Mouse (Mus musculus) lung, embryonic 15.5 days (tissue): ENCODE data around the gene Atp2c1. TPM values are rescaled to one million over a fixed set of nuclear protein-coding genes. Genes with fewer than 3 reads are reported as not detected.

Source experiments
- ATAC-seq: fragments of 200-750 bp; cut with Nextera tagmentation; 2 replicates; pipeline ENCODE4 v1.8.0; 2017; ENCODE audit warnings: moderate number of reproducible peaks, borderline replicate concordance; ENCODE audit not compliant: low FRiP score, low TSS enrichment; ENCODE audit errors: extremely low read depth
- H3K27ac ChIP-seq: fragments of 300-500 bp; sonication (generic); 2 replicates; pipeline ENCODE4 v1.5.1; 2015; ENCODE audit warnings: moderate library complexity, mild to moderate bottlenecking, inconsistent platforms
- H3K27me3 ChIP-seq: fragments of 300-500 bp; sonication (generic); 2 replicates; pipeline ENCODE4 v1.6.1; 2015; ENCODE audit warnings: inconsistent platforms
- H3K36me3 ChIP-seq: fragments of 300-500 bp; sonication (generic); 2 replicates; pipeline ENCODE4 v1.6.1; 2015; ENCODE audit warnings: inconsistent platforms
- H3K4me1 ChIP-seq: fragments of 300-500 bp; sonication (generic); 2 replicates; pipeline ENCODE4 v1.6.1; 2015; ENCODE audit warnings: inconsistent platforms
- H3K4me2 ChIP-seq: fragments of 300-500 bp; sonication (generic); 2 replicates; pipeline ENCODE4 v1.6.1; 2015; ENCODE audit warnings: inconsistent platforms, mild to moderate bottlenecking, moderate library complexity
- H3K4me3 ChIP-seq: fragments of 300-500 bp; sonication (generic); 2 replicates; pipeline ENCODE4 v1.5.1; 2015; ENCODE audit warnings: mild to moderate bottlenecking, inconsistent platforms
- H3K9ac ChIP-seq: fragments of 300-500 bp; sonication (generic); 2 replicates; pipeline ENCODE4 v1.6.1; 2015; ENCODE audit warnings: inconsistent platforms
- H3K9me3 ChIP-seq: fragments of 300-500 bp; sonication (generic); 2 replicates; pipeline ENCODE4 v1.6.1; 2016; ENCODE audit warnings: inconsistent platforms
- WGBS: fragments of 180-500 bp; shearing (Covaris S2); methylation state at CpG from one replicate; pipeline ENCODE4 v1.1.7; 2015; 5-methylcytosine and 5-hydroxymethylcytosine counted together
- polyA plus RNA-seq: library from polyadenylated mRNA; unstranded; fragments of >200 nt; fragmentation: Nextera tagmentation; extraction: Ambion mirVana; gene quantifications from 2 replicates; pipeline ENCODE4 v1.2.1, GENCODE M21; 2015

Atp2c1 gene
- polyA plus RNA-seq, 1 experiment from 2014 or later, result 73.8 TPM

DNA sequence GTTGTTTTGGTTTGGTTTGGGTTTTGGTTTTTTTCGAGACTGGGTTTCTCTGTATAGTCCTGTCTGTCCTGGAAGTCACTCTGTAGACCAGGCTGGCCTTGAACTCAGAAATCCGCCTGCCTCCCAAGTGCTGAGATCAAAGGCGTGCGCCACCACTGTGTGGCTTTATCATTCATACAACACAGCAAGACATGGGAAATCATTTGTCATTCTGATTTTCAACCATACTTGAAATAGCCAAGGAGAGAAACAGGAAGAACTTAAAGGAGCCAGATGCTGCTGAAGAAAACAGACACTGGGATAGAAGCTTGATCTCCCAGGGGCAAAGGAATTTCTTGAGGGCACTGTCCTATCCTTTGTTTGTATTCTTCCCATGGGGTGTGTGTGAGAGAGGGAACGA lies 136.5 kb downstream of the Atp2c1 start:
- H3K9me3 ChIP-seq, result no peaks in the 10 kb centered on the region
- H3K4me1 ChIP-seq, result no peaks in the 10 kb centered on the region
- no peak overlapping the region for H3K9ac ChIP-seq
- no peak overlapping the region for H3K4me3 ChIP-seq
- WGBS, result 45% methylated on average over 5 of the region's 5 CpGs
- no peak overlapping the region for H3K4me2 ChIP-seq
- H3K36me3 ChIP-seq, result no peaks in the 10 kb centered on the region
- H3K27ac ChIP-seq, result no peak overlapping the region
- no peaks in the 10 kb centered on the region for H3K27me3 ChIP-seq
- no peak for ATAC-seq

DNA sequence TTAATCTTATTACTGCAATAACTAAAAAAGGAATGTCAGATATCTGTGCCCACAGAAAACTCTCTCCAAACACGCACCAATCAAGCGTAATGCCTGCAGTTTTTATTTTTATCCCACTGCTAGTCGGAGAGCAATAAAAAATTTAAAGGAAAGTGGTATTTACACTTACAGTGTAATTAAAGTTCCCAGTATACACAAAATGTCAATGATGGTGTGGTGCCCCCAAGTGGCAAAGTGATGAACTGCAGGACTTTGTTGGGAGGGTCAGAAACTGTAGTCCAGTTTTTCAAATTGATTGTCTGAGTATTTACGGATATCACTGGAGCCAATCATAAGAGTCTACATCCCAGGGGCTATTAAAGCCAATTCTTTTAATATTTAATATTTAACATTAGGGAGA lies 137.8 kb downstream of the Atp2c1 start:
- H3K27ac ChIP-seq, result no peak overlapping the region
- no peak overlapping the region for H3K4me2 ChIP-seq
- no peak overlapping the region for H3K4me3 ChIP-seq
- H3K27me3 ChIP-seq, result no peaks in the 10 kb centered on the region
- no peaks in the 10 kb centered on the region for H3K4me1 ChIP-seq
- WGBS, result 12% methylated on average over 4 of the region's 4 CpGs
- ATAC-seq, result no peak
- H3K9ac ChIP-seq, result no peak overlapping the region
- no peaks in the 10 kb centered on the region for H3K9me3 ChIP-seq
- no peaks in the 10 kb centered on the region for H3K36me3 ChIP-seq

DNA sequence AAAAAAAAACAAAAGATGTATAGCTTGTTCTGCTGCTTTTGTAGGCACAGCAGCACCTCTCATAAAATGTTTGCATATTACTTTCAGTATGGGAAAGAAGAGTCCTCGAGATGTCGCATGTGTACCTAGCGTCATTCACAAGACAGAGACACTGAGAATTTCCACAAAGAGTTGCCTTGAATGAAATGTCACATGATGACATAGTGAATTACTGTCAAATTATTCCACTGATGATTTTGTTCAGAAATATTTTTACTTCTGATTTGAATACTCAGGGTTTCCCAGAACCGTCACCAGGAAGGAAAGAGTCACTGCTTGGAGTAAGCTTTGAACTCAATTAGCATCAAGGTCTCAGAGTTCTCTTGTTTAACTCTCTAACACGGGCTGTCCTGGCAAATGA lies 139.7 kb downstream of the Atp2c1 start:
- WGBS, result 74% methylated on average over 5 of the region's 5 CpGs
- no peak overlapping the region for H3K9ac ChIP-seq
- no peaks in the 10 kb centered on the region for H3K27me3 ChIP-seq
- no peaks in the 10 kb centered on the region for H3K9me3 ChIP-seq
- no peaks in the 10 kb centered on the region for H3K36me3 ChIP-seq
- H3K4me2 ChIP-seq, result no peak overlapping the region
- no peaks in the 10 kb centered on the region for H3K4me1 ChIP-seq
- ATAC-seq, result no peak
- no peak overlapping the region for H3K4me3 ChIP-seq
- no peak overlapping the region for H3K27ac ChIP-seq

DNA sequence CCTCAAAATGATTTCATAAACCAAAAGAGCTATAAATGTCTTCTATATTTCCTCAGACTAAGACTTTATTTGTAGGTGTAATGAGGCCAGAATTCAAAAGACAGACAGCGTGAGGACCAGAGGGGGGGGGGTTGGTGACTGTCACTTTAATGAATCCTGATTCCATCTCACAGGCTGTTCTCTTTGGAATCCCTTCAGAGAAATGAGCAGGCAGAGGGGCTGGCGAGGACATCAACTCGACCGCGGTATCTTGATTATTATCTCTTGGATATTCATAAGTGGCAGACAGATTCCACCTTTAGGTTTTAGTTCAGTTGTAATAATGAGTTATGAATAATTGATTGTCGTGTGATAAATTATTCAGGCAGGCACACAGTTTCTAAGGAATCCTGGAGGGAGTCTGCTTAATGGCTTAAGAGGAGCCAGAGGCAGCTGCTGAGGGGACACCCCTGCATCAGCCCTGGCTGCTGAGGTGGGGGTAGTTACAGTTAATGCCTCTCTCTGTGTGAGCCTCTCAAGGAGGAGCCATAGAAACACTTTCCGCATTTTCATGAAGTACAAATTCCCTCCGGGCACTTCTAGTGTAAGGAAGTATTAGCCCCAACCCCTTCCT lies 147.5 kb downstream of the Atp2c1 start:
- Histone ChIP-seq H3K4me3 (no peak overlapping the region), H3K4me1 (no peaks in the 10 kb centered on the region), H3K27me3 (no peaks in the 10 kb centered on the region), H3K4me2 (no peak overlapping the region), H3K9ac (no peak overlapping the region), H3K36me3 (no peaks in the 10 kb centered on the region), H3K9me3 (no peaks in the 10 kb centered on the region), H3K27ac (no peak overlapping the region)
- no peak for ATAC-seq
- 66% methylated on average over 8 of the region's 8 CpGs for WGBS

DNA sequence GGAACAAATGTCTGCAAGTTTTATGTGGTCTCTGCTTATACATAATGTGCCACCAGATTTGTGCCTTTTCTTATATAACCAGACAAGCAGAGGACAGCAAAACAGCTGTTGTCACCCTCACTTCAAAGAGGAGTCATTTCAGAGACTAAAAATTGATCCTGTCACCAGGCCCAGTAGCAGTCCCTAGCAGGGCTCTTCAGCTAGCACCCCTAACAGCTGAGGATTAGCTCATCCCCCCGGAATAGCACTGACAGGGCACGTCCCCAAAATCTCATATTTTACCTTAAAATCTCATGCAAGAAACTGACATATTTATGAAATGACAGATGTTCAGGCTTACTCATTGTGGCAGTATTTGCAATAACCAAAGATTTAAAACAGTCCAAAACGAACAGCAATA lies 149.5 kb downstream of the Atp2c1 start:
- Histone ChIP-seq H3K27me3 (no peaks in the 10 kb centered on the region), H3K4me2 (no peak overlapping the region), H3K27ac (no peak overlapping the region), H3K9ac (no peak overlapping the region), H3K36me3 (no peaks in the 10 kb centered on the region), H3K4me1 (no peaks in the 10 kb centered on the region), H3K9me3 (no peaks in the 10 kb centered on the region), H3K4me3 (no peak overlapping the region)
- no peak for ATAC-seq
- 70% methylated on average over 3 of the region's 3 CpGs for WGBS

DNA sequence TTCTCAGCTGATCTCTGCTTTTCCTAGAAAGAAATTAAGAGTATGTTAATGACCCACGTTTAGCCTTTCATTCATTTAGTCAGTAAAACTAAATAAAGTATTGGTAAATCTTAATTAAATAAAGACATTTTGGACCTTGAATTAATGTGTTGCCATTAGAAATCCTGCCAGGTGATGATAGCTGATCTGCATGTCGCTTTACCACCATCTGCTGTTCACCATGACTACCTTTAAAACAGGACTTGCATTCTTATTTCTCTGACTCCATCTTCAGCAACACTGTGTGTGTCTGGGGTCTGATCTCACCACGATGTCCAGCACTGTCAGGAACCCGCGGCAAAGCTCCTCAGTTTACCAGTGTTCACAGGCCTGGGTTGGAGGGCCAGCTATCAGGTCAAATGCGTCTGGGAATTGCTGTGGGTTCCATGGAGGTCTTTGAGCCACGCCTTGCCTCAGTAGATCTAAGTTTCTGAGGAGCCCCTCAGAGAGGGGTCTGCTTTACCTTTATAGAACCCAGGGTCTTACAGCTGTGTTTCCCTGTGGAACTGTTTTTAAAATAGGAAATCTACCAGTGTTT lies 150.1 kb downstream of the Atp2c1 start:
- no peaks in the 10 kb centered on the region for H3K36me3 ChIP-seq
- no peak overlapping the region for H3K27ac ChIP-seq
- H3K27me3 ChIP-seq, result no peaks in the 10 kb centered on the region
- H3K9me3 ChIP-seq, result no peaks in the 10 kb centered on the region
- no peak for ATAC-seq
- no peak overlapping the region for H3K9ac ChIP-seq
- no peaks in the 10 kb centered on the region for H3K4me1 ChIP-seq
- WGBS, result 69% methylated on average over 7 of the region's 7 CpGs
- no peak overlapping the region for H3K4me3 ChIP-seq
- no peak overlapping the region for H3K4me2 ChIP-seq

DNA sequence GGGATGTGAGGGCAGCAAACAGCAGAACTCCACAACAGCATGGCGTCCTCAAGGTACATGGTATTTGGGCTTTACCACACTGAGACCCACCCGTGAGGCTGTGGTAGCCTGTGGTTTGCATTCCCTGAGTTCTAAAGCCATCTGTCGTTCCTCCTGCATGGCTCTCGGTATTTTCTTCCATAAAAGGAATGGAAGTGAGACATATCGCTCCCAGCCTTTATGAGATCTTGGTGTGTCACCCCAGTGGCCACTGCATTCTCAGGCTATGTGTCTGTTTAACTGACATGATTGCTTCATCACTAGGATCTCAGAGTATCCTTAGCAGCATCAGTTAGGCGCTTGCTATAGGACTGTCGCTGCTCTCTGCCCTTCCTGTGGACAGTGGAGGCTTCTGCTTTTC lies 150.7 kb downstream of the Atp2c1 start:
- no peak for ATAC-seq
- Histone ChIP-seq H3K9ac (no peak overlapping the region), H3K4me3 (no peak overlapping the region), H3K27me3 (no peaks in the 10 kb centered on the region), H3K9me3 (no peaks in the 10 kb centered on the region), H3K36me3 (no peaks in the 10 kb centered on the region), H3K4me2 (no peak overlapping the region), H3K27ac (no peak overlapping the region), H3K4me1 (no peaks in the 10 kb centered on the region)
- 55% methylated on average over 7 of the region's 7 CpGs for WGBS

DNA sequence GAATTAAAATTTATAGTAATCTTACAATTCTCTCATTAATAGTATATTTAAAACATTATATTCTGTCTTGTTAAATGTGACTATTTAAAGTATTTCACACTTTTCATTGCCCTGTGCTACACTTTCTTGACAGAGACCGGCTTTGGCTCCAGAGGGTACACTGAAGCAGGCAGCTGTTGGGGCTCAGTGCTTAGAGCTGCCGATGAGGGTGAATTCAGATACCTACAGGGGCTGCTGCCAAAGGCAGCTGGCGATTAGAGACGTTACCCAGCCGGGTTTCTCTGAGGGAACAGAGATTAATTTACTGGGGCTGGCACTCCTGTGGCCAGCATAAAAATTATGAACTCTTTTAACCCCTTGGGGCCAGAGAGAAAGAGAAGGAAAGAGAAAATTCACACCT lies 152.8 kb downstream of the Atp2c1 start:
- no peak overlapping the region for H3K4me2 ChIP-seq

DNA sequence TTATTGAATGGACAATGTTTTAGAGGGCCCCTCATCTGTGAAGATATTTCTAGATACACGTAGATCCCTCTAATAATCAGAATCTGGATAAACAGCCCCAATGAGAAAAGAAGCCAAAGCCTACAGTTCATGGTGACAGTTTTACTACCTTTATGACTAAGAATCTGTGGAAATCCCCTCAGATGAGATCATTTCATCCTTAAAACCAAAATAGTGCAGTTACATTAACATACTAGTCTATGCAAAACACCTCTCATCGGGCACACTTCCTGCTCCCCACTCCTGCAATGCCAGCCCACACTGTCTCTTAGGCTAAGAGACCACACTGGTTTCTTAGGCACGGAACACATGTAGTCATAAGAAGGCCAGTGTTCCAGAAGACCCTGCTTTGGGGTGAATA lies 158.5 kb downstream of the Atp2c1 start:
- WGBS, result 82% methylated on average over 3 of the region's 3 CpGs
- no peaks in the 10 kb centered on the region for H3K4me1 ChIP-seq
- H3K36me3 ChIP-seq, result no peaks in the 10 kb centered on the region
- H3K27ac ChIP-seq, result no peak overlapping the region
- no peaks in the 10 kb centered on the region for H3K9me3 ChIP-seq
- H3K9ac ChIP-seq, result no peak overlapping the region
- H3K4me2 ChIP-seq, result no peak overlapping the region
- ATAC-seq, result no peak
- H3K4me3 ChIP-seq, result no peak overlapping the region
- no peaks in the 10 kb centered on the region for H3K27me3 ChIP-seq

More for the DNA sequence above, 152.8 kb downstream of the Atp2c1 start:
- ATAC-seq, result no peak
- Histone ChIP-seq H3K9me3 (no peaks in the 10 kb centered on the region), H3K4me1 (no peaks in the 10 kb centered on the region), H3K27me3 (no peaks in the 10 kb centered on the region), H3K4me3 (no peak overlapping the region), H3K36me3 (no peaks in the 10 kb centered on the region), H3K27ac (no peak overlapping the region), H3K9ac (no peak overlapping the region)
- WGBS, result 40% methylated on average over 5 of the region's 5 CpGs

DNA sequence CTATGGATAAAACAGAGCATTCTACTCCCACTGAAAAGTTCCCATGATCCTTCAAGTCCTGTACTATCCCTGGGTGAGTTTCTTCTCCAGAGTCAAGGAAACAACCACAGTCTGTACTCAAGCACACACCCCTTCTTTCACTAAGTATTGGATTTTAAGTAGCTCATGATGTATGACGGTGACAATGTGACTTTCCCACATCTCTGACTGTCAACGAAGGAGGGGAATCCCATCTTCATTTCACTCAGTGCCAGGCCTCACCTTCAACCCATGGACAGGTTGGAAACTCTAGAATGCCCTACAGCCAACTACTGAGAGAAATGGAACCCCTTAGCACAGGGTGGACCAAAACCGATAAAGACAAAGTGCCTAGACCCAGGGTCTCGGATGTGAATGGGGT lies 160.9 kb downstream of the Atp2c1 start:
- Histone ChIP-seq H3K4me2 (no peak overlapping the region), H3K4me1 (no peaks in the 10 kb centered on the region), H3K4me3 (no peak overlapping the region), H3K9ac (no peak overlapping the region), H3K27ac (no peak overlapping the region), H3K9me3 (no peaks in the 10 kb centered on the region), H3K36me3 (no peaks in the 10 kb centered on the region), H3K27me3 (no peaks in the 10 kb centered on the region)
- WGBS, result 83% methylated on average over 4 of the region's 4 CpGs
- no peak for ATAC-seq

DNA sequence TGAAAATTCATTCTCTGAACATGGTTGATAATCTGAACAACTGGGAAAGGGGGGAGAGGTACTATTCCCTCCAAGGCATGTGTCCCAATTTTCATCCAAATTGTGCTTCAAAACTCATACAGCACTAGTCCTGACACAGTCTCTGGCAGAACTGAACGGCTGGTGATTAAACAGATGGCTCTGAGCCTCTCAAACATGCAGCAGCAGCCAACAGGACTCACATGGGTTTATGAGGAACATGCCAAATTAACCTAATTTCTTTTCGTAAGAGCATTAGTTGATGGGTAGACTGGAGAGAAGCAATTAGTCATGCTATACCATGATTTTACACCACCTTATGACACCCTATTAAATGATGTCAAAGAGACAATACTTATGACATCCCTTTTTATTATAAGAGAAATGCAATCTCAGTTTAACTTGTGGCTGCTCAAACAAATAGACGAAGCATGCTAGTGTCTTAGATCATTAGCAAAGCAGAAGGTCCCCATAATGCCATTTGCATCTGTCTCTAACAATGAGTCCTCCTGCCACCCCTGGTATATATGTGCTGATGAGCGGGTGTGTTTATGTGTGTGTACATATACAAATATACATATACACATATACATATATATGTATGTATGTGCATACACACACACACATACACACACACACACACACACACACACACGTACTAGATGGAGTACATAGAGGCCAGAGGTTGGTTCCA lies 163.4 kb downstream of the Atp2c1 start:
- H3K27me3 ChIP-seq, result no peaks in the 10 kb centered on the region
- no peak overlapping the region for H3K9ac ChIP-seq
- no peak for ATAC-seq
- no peak overlapping the region for H3K27ac ChIP-seq
- 73% methylated on average over 5 of the region's 5 CpGs for WGBS
- H3K9me3 ChIP-seq, result no peaks in the 10 kb centered on the region
- H3K4me3 ChIP-seq, result no peak overlapping the region
- no peaks in the 10 kb centered on the region for H3K4me1 ChIP-seq
- no peaks in the 10 kb centered on the region for H3K36me3 ChIP-seq
- no peak overlapping the region for H3K4me2 ChIP-seq

DNA sequence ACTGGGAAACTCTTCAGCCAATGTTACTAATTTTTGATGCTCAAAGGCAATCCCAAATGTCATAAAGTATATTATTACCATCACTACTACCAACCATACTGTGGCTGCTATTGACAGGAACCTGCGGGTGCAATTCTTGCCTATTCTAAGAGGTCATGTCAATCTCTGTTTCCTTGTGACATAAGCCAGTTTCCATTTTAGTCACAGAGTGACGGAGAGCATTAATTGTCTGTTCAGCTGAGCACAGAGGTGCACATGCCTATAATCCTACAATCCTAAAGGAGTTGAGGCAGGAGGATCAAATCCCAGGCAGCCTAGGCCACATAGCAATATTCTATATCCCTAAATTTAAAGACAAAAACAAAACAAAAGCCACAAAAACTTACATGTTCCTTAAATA lies 164.9 kb downstream of the Atp2c1 start:
- Histone ChIP-seq H3K4me3 (no peak overlapping the region), H3K27me3 (no peaks in the 10 kb centered on the region), H3K36me3 (no peaks in the 10 kb centered on the region), H3K9ac (no peak overlapping the region), H3K4me1 (no peaks in the 10 kb centered on the region), H3K4me2 (no peak overlapping the region), H3K27ac (no peak overlapping the region), H3K9me3 (no peaks in the 10 kb centered on the region)
- ATAC-seq, result no peak
- 79% methylated on average over 2 of the region's 2 CpGs for WGBS
